Mouse (Mus musculus) spleen, adult 18-20 months (tissue): Measurements from ENCODE around the gene Sh3rf1.

Source experiments
- DNase-seq, 2 experiments: peaks; one replicate each; pipeline ENCODE4 v3.0.0; 2022; ENCODE audit warnings: mixed read lengths in 2 of 2

The Sh3rf1 gene

DNA sequence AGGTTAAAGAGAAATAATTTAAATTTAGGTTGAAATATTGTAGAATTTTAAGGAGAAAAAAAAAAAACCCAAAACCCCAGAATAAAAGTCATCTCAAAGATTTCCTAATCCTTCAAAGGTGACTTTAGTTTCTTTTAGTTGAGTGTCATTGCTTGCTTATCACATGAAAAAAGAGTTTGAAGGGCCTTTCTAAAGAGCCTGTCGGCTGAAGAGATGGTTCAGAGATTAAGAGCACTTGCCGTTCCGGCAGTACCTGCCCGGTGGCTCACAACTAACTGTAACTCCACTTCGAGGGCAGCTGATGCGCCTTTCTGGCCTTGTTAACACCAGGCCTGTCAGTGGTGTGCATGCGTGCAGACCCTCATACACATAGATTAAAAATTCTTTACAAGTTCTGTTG is 41.2 kb downstream of the Sh3rf1 start:
- DNase-seq, result no peak

DNA sequence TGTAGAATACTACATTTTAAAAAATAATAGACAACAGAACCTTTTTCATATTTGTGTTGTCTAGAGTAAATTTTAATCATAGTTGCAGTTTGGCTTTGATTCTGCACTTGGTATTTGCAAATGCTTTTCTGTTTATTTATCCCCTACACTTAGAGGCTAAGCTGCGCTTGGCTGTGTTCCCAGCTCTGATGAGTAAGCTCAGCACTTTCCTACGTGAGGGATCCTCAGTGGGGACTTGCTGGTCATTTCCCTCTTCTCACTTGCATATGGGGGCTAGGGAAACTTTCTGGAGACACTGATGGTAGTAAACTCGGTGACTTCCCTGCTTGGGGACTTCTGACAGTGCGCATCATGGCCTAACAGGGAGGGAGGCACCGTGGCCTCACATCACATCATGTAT is 41.7 kb downstream of the Sh3rf1 start:
- DNase-seq, result no peak

DNA sequence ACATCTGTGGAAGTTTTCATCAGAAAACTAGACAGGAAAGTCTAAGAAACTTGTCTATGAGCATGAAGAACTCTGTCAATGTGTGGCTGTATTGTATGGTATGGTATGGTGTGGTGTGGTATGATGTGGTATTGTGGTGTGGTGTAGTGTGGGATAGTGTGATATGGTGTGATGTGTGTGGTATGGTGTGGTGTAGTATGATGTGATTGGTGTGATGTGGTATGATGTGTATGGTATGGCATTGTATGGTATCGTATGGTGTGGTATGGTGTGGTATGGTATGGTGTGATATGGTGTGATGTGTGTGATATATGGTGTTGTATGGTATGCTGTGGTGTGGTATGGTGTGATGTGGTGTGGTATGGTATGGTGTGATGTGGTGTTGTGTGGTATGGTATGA is 43.4 kb downstream of the Sh3rf1 start:
- no peak for DNase-seq

DNA sequence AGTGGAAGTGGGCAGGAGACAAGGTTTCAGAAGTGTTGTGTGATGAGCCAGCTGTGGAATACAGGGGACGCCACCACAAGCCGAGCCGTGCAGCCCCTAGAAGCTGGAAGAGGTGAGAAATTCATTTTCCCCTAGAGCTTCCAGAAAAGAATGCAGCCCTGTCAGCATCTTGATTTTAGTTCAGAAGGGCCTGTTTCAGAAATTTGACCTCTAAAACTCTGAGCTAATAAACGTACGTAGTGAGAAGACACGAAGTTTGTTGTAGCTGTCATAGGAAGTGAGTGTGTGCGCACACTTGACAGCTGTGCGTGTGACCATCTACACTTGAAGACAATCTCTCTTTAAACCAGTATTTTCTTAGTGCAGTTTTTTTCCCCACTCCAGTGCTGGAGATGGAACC is 44.0 kb downstream of the Sh3rf1 start:
- DNase-seq, result no peak

DNA sequence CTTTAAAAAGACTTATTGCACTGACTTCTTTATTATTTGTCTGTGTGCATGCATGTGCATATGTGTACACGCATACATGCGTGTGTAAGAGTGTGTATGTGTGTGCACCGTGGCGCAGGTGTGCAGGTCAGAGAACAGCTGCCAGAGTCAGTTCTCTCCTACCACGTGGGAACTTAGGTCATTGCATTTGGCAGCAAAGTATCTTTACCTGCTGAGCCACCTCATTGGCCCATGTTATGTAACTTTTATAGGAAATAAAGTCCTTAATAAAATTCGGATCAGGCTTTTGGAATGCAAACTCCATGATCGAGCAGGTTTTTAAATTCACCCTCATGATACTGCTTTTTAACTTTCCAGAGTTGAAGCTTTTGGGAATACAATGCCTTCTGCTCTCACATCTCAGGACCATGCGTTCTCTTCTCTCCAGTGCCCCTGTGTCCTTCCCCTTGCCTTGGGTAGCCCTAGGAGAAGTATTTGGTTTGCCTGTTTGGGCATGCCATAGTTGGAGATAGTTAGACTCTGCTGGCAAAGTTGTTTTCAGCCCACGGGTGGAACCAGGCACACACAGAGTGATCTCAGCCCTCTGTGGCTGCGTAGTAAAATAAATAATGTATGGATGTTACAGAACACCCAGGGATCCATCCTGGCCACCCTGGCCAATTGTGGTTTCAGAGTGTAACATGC is 44.7 kb downstream of the Sh3rf1 start:
- no peak for DNase-seq

DNA sequence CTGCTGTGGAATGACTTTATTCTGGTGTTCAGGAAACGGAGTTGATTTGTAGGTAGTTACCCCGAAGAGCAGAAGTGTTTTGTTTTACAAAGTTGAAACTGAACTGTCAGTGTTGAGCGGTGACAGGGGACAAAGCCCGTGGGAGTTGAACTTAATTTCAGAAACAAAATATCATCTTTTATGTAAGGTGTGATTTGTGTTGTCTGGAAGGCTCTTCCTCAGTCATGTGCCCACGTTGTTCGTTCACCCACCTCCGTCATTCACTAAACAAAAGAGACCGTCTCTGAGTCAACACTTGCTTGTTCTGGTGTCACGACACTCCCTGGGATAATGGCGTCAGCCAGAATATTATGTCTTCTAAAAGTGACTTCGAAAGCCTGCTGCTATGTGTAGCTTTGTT is 46.3 kb downstream of the Sh3rf1 start:
- no peak for DNase-seq

DNA sequence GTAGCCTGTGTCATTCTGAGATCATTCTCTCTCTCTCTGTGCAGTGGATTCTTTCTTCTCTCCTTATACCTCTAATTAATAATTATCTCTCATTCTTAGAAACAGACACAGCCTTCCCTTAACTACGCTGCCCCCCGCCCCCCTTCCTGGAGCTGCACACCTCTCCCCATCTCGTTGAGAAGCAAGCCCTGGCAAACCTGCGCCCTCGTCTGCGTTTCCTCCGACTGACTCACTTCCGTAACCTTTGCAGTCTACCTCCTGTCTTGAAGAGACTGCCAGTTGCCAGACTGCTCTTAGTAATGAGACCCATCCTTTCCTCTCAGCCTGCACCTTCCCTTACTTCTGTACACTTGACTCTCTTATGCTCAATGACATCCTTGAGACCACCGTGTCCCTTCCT is 46.9 kb downstream of the Sh3rf1 start:
- no peak for DNase-seq

DNA sequence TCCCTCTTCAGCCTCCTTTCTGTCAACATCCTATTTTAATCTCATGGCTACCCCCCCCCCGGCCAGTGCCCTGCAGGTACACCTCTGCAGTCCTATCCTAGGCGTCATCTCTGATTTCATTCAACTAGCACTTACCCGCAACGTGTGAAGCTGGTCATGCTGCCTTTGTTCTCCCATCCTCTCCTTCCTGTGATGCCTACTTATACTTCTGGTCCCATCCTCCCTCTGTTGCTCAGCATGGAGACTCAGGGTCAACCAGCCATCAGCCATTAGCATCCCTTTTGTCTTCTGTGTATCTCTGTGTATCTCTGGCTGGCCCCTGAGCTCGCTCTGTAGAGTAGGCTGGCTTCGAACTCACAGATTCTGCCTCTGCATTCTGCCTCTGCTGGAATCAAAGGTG is 47.3 kb downstream of the Sh3rf1 start:
- DNase-seq, result no peak

DNA sequence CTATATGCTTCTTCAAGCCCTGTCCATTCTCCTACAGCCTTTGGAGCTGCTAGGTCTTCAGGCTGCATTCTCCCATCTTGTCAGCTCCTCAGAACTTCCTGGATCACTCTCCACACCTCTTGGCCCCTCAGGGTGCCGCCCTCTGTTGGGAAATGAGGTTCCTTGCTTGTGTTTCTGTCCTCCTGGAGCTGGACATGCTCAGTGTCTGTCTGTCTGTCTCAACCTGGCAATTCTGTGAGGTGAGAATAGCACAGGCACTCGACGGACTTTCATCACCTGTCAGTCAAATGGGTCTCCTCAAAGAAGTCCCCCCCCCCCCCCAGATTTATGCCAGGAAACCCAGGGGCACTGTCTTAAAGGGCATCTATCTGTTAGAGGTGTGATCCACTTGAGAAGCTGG is 49.2 kb downstream of the Sh3rf1 start:
- no peak for DNase-seq

DNA sequence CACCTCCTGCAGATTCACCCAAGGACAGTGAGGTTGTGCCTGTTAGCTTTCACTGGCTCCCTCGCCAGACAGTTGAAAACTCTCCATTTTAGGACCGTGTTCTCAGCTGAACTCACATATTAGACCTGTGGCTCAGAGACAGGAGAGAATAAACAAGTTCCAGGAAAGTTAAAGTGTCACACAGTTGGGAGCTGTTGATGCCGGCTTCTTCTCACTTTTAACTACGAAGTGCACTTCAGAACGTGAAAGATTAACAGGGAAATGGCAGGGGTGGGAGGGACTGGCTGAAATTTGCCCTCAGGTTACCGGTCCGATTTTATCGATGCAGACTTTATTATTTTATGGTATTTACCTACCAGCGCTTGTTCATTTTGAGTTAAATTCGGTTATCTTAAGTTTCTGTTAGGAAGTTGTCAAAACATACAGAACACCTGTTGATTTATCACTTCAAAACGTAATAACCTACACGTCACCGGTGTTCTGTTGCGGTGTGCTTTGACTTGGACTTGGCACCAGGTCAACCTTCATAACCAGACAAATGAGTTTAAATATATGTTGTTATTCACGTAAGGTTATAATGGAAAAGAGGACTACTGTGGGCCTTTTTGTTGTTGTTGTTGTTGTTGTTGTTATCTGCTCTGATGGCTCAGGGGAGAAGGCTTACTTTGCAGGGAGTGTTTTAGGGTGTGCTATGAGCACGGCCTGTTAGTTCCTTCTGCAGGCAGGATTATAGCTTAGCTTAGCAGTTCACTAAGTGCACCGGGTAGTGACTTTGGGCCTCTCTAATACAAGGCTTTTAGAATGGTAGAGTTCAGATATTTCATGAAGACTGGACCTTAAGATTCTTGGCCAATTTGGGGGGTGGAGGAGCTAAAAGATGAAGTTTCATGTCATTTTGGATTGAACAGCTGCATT is 49.9 kb downstream of the Sh3rf1 start:
- no peak for DNase-seq

DNA sequence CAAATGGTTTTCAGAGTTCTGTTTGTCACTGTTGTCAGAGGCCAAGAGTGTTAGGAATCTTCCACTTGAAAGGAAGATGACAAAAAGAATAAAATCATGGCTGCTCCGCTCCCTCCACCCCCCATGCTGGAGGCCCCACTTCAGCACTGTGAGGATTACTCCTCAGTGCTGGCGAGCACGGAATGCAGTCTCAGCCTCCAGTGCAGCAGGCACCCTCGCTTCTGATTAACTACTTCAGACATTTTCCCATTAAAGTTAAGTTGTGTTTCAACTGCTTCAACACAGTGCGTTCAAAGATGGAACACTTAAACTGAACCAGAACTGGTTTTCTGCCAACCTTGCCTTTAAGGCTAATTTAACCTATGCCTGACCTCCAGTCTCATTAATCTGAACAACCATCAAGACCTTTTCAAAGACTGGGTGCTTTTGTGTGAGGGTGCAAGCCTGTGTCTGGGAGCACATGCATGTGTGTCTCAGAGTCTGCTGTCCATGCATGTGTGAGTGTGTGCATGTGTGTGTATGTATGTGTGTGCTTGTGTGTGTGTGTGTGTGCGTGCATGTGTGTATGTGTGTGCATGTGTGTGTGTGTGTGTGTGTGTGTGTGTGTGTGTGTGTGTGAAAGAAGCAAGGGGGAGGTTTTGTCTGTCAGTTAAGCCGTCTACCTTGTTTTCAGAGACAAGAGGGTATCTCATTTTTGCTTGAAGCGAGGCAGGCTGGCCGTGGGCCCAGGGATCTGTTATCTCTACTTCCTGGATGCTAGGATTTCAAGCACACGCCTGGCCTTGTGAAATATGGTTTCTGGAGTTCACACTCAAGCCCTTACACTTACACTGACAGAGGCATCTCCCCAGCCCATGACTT is 51.2 kb downstream of the Sh3rf1 start:
- DNase-seq, result no peak

DNA sequence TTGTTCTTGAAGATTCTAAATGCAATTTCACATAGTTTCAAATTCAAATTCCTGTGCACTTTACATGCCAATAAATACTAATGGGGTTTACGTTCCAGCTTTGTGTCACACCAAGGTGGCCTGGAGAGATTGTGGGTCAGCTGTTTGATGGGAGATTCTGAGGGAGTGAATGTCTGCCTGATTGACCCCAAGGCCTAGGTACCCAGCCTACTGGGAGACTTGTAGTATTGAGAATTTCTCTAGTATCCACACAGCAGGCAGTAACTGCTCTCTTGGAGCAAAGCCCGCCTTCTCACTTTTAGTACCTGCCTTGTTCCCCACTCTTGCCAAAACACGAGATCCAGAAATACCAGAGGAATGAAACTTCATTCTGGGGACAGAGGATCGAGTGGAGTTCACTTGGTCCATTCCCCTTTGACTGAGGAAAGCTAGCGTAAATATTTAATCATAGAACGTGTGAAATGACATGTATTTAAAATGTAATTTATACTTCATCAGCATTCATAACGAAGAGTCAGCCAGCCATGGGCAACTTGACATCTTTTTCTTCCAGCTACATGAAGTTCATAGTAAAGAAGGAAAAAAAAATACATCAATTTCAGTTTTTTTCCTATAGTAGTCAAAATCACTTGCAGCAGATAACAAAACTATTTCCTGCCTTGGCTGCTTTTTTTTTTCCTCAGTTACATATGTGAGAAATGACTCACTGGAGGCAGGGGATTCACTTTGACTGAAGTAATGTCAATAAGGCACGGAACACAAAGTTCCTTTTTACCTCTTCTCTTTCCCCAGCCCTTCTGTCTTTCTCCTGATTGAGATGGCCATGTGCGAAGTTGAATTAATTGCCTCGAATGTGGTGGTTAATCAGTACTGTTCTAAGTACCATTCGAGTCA is 52.0 kb downstream of the Sh3rf1 start:
- DNase-seq, result no peak

DNA sequence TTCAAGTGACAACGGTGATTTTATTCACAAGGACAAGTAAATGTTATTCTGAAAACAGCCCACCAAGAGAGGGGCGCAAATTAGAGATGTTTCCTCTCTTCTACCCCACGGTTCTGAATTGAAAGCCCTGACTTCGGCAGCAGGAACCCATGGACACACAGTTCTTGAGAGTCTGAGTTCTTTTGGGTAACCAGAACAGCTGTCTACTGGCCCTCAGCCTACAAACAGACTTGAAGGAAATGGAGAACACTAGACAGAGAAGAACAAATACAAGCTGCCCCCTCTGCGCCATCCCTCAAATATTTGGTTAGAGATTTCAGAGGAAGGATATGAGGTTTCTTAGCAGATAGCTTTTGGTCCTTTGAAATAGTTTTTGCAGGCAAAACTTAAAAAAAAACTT is 52.7 kb downstream of the Sh3rf1 start:
- DNase-seq, result no peak

DNA sequence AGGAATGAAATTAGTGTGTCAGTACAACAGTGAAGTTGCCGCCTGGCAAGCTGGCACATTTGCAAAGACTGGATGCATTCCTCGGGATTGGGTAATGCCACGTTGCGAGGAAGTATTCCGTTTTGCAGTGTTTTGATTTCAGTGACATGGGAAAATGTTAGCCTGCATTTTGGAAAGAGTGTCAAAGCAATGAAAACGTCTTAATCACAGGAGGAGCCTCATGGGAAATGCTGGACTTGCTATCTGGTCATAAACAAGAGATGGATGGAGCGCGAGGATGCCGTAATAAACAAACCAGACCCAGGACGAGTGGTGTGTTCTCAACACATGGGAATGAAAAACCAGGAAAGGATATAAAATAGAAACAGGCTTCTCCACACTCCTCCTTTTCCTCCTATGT is 55.4 kb downstream of the Sh3rf1 start:
- DNase-seq, result no peak

DNA sequence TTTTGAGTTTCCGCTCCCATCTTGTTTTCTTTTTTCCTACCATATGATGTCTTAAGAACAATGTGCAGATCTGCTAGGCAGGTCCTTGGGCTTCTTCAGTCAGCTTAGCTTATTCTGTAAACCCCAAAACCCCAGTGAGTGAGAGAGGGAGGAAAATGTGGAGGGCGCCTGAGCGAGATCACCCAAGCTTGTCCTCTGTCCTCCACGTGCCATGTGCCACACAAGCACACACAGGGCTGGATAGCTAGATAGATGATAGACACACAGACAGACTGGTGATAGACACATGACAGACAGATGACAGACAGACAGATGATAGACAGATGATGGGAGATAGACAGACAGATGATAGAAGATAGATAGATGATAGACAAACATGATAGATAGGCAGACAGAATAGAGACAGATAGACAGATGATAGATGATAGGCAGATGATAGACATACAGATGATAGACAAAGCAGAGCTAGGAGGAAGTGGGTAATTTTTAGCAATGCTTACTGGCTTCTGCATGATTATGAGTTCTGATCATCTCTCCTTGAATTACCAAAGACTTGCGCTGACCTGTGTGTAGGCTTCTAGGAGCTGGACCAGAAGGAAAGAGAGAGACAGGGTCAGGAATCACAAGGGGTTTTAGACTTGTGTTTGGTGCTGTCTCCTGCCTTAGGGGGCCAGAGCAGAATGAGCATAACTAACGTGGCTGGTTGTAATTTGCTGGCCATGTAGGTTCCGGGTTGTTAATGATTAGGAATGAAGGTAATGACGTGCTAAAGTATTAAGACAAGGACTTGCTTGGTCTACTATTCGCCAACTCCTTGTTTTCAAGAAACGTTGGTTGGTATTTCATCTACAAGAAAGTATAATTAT is 58.9 kb downstream of the Sh3rf1 start:
- no peak for DNase-seq

DNA sequence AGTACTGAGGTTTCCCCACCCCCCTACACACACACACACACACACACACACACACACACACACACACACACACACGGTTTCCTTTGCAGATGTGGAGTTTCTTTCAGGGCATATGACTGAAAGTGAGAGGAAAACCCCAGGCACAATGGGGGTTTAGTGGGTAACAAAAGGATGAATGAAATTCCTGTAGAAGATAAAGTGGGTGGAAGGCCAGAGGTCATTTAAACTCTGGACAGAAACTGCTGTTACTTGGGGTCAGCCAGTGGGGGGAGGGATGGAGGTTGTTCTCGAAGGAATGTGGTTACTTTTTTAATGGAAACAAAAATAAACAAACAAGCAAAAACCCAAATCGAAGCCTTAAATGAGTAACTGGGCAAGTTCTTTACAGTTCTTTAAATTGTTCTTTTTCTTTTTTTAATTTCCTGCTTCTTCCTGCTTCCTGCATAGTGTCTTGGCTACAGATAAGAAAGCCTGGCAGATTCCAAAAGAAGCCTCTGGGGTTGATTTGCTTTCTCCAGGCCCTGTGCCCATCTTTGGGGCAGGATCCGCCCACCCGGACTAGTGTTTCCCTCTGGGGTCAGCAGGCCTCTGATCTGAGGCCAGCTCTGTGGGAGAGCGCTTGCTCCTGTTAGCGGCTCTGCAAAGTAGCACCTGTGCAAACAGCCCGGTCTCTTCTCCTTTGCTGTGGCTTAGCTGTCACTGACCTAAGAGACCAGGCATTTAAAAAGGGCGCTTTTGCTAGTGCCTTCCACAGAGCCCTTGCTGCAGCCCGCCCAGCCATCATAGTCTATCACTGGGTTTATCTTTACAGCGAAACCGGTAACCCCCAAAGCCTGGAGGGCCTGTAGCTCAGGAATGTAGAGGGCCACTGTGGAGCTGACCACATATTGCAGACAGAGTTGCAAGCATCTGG is 59.8 kb downstream of the Sh3rf1 start:
- peak in 1 of 2 experiments; percentile 11 for DNase-seq

DNA sequence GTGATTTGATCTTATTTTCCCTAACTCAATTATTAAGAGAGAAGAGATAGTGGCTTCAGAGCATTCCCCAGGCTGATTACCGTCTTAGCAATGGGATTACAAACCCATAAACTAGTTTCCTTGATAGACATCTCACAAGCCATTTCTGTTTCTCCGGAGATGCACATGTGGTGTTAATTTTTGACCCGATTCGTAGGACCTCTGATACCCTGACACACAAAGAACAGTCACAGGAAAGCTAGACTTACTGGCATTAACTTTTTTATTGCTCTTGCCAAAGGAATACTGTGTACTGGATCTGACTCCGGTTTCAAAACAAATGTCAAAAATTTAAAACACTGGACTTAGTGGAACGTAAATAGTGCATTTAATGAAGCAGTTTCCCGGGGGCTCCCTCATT is 62.2 kb downstream of the Sh3rf1 start:
- DNase-seq, result no peak

DNA sequence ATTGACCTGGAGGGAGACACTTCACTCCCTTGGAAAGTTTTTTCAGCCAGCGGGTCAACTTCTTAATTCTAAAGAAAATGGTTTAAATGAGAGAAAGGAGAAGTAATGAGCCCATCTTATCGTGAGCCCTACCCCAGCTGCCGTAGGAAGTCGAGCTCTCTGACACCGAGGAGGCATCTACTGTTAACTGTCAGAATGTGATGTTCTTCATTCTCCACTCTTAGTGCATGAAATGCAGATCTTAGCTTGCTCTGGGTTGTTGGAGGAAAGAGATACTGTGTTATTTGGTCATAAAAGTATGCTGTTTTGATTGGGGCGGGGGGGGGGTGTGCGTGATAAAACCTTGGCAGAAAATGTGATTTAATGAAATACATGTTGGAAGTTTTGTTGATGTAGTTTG is 62.7 kb downstream of the Sh3rf1 start:
- no peak for DNase-seq

DNA sequence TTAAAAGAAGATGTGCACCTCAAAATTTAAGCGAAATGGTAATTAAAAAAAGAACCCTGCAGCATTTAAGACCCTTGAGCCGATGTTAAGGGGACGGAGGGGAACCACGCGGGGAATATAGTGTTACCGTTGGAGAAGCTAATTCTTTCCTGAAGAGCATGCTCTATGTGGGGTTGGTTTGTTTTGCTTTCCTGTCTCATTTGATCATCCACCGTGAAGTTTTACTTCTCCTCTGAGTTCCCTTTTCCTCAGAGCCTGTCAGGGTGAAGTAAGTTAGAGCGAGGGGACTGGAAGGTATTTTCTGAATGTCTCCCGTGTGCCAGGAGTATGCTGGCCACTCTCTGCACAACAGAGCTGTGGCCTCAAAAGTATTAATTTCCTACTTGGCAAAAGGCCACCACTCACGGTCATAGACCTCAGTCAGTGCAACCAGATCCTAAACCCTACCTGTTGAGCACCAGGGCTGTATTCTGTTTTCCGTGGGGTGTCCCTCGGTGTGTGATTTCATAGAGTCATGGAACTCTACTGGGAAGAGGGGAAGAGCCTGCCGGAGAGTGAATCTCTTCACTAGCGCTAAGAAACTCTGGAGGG is 63.2 kb downstream of the Sh3rf1 start:
- peak in 1 of 2 experiments; percentile 9 for DNase-seq
